Mouse (Mus musculus): ENCODE results near the gene Ajm1. TPM values are rescaled to one million over a fixed set of nuclear protein-coding genes. Genes with fewer than 3 reads are reported as not detected.
"Not testable (repeated sequence)": the region's sequence is repeated elsewhere in the genome, so short reads cannot be mapped to it uniquely, and the experiment has no call there.

Ajm1 gene
- polyA plus RNA-seq, 1 experiment from 2014 or later = 2.9 TPM

DNA sequence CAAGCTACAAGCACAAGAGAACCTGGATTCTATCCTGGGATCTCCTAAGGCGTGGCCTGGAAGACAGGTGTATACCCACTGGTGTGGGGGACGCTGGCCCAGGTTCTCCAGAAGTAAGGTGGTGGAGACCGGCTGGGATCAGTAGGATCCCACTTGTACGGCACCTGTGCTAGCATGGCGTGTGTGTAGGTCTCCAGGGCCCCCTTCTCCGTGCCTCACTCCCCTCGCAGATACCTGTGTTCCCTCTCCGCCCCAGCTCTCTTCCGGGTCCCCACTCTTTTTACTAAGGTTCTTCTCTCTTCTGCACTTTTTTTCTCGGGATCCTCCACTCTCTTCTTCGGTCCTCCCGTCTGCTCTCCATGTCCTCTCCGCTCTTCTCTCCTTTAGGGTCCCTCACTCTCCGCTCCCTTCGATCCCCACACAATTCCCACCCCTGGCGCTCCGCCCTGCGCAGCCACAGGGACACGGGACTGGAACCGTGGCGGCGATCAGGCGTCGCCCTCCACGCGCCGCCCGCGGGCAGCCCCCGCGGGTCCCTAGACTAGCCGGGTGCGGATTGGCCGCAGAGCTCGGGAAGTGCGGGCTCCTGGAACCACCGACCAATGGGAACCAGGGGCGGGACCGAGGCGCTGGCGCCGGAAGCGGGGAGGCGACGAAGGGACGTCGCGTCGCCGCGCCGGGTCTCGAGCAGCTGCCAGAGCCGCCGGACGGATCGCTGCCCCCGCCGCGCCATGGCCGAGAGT lies 24.2 kb downstream of the Ajm1 start, which contains the start of gene Edf1:
Edf1 (plus strand) TSS at position 627 of the 743 bp plus-strand sequence.
- Histone ChIP-seq H3K4me3 (replicated peaks) (peak within 1 kb of the TSS; percentile 98), H3K27ac (peak within 1 kb of the TSS; percentile 83), H3K4me2 (replicated peaks) (peak within 1 kb of the TSS; percentile 91), H3K36me3 (peaks cover 21% of the 10 kb centered on the region), H3K9ac (peak within 1 kb of the TSS; percentile 84), H3K27me3 (replicated peaks) (no peaks in the 10 kb centered on the region), H3K4me1 (replicated peaks) (peaks cover 17% of the 10 kb centered on the region), H3K9me3 (no peaks in the 10 kb centered on the region)
- WGBS = under 1% methylated on average over 61 of the region's 61 CpGs
- peak; percentile 95 for ATAC-seq

DNA sequence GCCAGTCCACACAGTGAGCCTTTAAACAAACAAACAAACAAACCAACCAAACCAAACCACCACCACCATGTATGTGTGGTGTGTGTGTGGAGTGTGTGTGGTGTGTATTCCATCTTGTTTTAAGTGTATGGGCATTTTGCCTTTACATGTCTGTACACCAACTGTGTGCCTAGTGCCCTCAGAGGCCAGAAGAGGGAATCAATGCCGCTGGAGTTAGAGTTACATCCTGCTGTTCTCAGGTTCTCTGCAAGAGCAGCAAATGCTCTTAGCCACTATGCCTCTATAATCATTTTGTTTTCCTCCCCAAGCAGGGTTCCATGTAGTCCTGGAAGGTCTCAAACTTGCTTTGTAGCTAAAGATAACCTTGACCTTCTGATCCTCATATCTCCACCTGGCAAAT lies 25.3 kb downstream of the Ajm1 start:
- Histone ChIP-seq H3K9me3 (no peaks in the 10 kb centered on the region), H3K4me2 (replicated peaks) (peak overlapping the region; percentile 91; the same call in 1 of the 2 replicates), H3K36me3 (peaks cover 10% of the 10 kb centered on the region), H3K4me1 (replicated peaks) (peaks cover 17% of the 10 kb centered on the region), H3K4me3 (replicated peaks) (no peak overlapping the region), H3K9ac (no peak overlapping the region), H3K27me3 (replicated peaks) (no peaks in the 10 kb centered on the region), H3K27ac (no peak overlapping the region)
- WGBS = 70% methylated on average over 1 of the region's 1 CpGs
- no peak for ATAC-seq

DNA sequence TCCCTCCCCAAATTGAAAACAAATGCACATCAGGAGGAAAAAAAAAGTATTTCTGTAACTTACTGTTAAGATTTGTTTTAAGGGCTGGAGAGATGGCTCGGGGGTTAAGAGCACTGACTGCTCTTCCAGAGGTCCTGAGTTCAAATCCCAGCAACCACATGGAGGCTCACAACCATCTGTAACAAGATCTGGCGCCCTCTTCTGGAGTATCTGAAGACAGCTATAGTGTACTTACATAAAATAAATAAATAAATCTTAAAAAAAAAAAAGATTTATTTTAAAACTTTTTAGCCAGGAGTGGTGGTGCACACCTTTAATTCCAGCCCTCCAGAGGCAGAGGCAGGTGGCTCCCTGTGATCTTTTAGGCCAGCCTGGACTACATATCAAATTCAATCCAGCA lies 26.1 kb downstream of the Ajm1 start:
- H3K9ac ChIP-seq; H3K4me2 ChIP-seq (replicated peaks); H3K9me3 ChIP-seq; H3K36me3 ChIP-seq; ATAC-seq; H3K27ac ChIP-seq; H3K4me3 ChIP-seq (replicated peaks); H3K27me3 ChIP-seq (replicated peaks): not testable (repeated sequence)
- peaks cover 17% of the 10 kb centered on the region for H3K4me1 ChIP-seq (replicated peaks)
- whole genome bisulfite sequencing = 47% methylated on average over 2 of the region's 2 CpGs

DNA sequence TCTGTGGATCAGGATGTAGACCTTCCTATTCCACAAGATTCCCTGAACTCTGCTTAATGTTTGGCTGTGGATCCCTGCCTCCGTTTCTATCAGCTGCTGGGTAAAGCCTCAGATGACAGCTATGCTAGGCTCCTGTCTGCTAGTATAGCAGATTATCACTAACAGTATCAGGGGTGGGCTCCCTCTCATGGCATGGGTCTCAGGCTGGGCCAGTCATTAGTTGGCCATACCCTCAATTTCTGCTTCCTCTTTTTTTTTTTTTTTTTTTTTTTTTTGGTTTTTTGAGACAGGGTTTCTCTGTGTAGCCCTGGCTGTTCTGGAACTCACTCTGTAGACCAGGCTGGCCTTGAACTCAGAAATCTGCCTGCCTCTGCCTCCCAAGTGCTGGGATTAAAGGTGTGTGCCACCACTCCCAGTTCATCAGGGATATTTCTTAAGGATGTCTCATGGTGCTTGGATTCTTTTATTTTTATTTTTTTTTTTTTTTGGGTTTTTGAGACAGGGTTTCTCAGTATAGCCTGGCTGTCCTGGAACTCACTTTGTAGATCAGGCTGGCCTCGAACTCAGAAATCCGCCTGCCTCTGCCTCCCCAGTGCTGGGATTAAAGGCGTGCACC lies 28.3 kb downstream of the Ajm1 start:
- not testable (repeated sequence) for H3K4me3 ChIP-seq (replicated peaks); H3K4me1 ChIP-seq (replicated peaks); H3K9me3 ChIP-seq; H3K9ac ChIP-seq; H3K27me3 ChIP-seq (replicated peaks); H3K36me3 ChIP-seq; ATAC-seq; H3K4me2 ChIP-seq (replicated peaks); H3K27ac ChIP-seq
- WGBS = 85% methylated on average over 4 of the region's 4 CpGs

DNA sequence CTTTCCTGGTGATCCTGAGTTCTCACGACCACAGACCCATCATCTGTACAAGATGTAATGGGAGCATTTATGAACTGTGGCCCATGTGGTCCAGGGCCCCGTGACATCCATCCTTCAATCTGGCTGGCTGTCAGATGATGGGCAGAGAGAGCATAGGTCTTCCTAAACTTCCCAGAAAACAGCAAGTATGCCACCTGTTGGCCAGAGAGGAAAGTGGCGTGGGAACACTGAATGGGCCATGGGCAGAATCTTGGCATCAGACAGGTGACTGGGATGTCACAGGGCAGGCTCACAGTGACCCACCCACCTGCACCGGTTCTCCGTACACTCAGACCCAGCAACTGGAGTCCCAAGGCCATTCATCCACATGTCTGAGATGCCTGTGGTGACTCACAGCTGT lies 30.4 kb downstream of the Ajm1 start:
- Histone ChIP-seq H3K4me3 (replicated peaks) (no peak overlapping the region), H3K9ac (no peak overlapping the region), H3K4me1 (replicated peaks) (no peaks in the 10 kb centered on the region), H3K9me3 (no peaks in the 10 kb centered on the region), H3K27ac (no peak overlapping the region), H3K27me3 (replicated peaks) (no peaks in the 10 kb centered on the region), H3K36me3 (no peaks in the 10 kb centered on the region), H3K4me2 (replicated peaks) (no peak overlapping the region)
- WGBS = 35% methylated on average over 5 of the region's 5 CpGs
- ATAC-seq = no peak

DNA sequence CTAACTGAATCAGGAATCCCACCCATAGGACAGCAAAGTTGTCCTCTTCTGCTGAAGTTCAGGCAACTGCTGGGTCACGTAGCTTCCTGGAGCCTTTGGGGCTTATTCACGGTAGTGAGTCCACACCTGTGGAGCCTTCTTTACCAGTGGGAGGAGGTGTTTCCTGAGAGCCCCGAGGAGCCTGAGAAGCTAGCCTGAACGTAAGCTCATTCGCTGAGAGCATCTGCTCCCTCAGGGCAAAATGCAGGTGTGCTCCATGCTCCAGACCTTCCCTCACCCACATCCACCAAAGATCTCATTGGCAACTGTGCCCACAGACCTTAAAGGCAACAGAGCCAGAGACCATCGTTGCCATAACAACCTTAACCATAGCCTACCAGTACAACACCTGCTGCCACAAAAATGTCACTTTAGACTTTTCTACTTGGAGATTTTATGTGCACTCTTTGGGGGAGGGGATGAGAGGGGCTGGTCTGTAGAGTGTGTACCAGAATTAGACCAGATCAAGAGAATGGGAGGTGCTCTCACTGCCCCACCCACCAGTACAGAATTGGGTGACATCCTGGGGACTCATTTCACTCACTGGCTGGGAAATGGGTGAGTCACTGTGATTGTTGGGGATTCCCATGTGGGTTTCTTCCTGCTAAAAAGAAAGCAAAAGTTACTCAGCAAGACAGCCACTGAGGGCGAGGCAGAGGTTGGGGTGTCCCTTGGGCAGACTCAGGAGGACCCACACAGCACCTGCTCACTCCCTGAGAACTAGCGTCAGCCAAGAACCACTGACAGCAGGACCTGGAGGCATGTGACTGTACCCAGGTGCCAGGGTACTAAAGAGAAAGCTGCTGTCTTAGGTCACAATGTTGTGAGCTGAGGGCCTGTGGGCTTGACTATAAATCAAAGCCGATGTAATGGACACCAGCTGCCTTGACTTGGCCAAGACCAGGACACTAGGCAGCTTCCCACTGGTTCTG lies 32.3 kb downstream of the Ajm1 start:
- WGBS = 72% methylated on average over 9 of the region's 9 CpGs
- no peak for ATAC-seq

DNA sequence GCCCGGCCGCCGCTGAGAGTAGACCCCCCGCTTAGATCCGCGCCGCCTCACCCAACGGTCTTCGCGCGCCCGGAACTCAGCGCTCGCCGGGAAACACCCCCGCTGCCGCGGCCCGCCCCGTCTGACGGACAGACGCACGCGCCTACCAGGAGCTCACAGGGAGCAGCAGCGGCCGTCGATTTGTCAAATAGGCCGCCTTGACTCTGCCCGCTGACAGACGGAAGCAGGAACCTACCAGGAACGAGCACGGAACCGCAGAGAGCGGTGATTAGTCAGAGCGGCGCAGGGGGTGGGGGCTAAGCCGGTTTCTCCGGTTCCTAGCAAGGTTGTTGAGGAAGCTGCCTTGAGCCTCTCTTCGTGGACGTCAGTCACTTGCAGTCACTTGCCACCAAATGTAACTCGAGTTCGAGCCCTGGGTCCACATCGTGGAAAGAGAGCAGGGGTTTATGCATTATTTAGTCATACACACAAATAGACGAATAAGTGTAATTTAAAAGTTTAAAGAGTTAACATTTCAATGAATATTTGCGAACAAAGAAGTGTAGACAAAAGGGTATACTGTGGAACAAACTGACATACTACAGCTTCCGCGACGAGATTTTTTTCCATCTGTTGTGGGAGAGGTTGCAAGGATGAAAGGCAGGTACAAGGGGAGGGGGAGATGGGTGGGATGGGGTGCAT lies 34.6 kb downstream of the Ajm1 start, which contains the start of gene Traf2:
Traf2 (minus strand) TSS at position 130 of the 681 bp plus-strand sequence.
- Histone ChIP-seq H3K27me3 (replicated peaks) (no peaks in the 10 kb centered on the region), H3K27ac (peak within 1 kb of the TSS; percentile 75), H3K9ac (peak within 1 kb of the TSS; percentile 73), H3K36me3 (no peaks in the 10 kb centered on the region), H3K4me1 (replicated peaks) (peaks cover 9% of the 10 kb centered on the region), H3K4me2 (replicated peaks) (peak within 1 kb of the TSS; percentile 72), H3K9me3 (no peaks in the 10 kb centered on the region), H3K4me3 (replicated peaks) (peak within 1 kb of the TSS; percentile 71)
- ATAC-seq = peak; percentile 100
- WGBS = 3% methylated on average over 48 of the region's 48 CpGs

More for the DNA sequence above, 32.3 kb downstream of the Ajm1 start:
- H3K4me2 ChIP-seq (replicated peaks) = no peak overlapping the region
- no peaks in the 10 kb centered on the region for H3K36me3 ChIP-seq
- peaks cover 5% of the 10 kb centered on the region for H3K4me1 ChIP-seq (replicated peaks)
- no peak overlapping the region for H3K4me3 ChIP-seq (replicated peaks)
- no peaks in the 10 kb centered on the region for H3K9me3 ChIP-seq
- H3K9ac ChIP-seq = no peak overlapping the region
- H3K27me3 ChIP-seq (replicated peaks) = no peaks in the 10 kb centered on the region
- H3K27ac ChIP-seq = no peak overlapping the region

DNA sequence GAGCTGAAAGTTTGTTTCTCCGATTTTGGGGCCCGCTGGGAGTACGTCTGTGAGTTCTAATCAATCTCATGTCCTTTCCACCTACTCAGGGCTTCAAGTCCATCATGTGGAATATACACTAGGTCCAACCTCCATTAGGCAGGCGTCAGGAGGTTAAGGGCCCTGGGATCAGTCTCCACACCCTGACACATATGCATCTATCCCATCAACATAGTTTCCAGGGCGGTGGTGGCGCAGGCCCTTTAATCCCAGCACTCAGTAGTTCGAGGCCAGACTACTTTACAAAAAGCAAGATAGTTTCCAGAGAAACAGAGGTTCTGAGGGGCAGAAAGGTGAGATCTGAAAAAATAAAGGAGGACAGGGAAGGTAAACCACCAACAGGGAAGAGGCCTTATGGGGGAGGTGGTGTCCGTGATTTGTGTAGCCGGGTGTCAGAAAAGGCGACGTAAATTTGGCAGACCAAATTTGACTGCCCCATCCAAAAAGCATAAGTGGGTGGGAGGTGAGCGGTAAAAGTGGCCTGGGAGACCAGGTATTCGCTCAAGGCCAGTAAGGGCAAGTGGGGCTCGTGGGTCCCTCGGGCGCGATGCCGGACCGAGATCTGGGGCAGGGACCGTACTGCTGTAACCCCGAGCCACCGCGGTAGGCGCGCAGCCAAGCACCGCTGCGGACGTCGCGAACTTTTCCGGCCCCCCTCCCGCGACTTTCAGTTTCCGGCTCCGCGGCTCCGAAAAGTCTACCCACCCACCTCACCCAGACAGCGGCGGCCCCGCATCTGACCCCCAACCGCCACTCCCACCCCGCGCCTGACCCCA lies 35.4 kb downstream of the Ajm1 start:
- Histone ChIP-seq H3K4me2 (replicated peaks) (peak overlapping the region; percentile 72), H3K4me1 (replicated peaks) (peaks cover 12% of the 10 kb centered on the region), H3K9me3 (no peaks in the 10 kb centered on the region), H3K27me3 (replicated peaks) (no peaks in the 10 kb centered on the region), H3K9ac (peak overlapping the region; percentile 73), H3K4me3 (replicated peaks) (peak overlapping the region; percentile 71), H3K27ac (peak overlapping the region; percentile 75), H3K36me3 (no peaks in the 10 kb centered on the region)
- peak; percentile 83 for ATAC-seq
- WGBS = 7% methylated on average over 42 of the region's 43 CpGs

DNA sequence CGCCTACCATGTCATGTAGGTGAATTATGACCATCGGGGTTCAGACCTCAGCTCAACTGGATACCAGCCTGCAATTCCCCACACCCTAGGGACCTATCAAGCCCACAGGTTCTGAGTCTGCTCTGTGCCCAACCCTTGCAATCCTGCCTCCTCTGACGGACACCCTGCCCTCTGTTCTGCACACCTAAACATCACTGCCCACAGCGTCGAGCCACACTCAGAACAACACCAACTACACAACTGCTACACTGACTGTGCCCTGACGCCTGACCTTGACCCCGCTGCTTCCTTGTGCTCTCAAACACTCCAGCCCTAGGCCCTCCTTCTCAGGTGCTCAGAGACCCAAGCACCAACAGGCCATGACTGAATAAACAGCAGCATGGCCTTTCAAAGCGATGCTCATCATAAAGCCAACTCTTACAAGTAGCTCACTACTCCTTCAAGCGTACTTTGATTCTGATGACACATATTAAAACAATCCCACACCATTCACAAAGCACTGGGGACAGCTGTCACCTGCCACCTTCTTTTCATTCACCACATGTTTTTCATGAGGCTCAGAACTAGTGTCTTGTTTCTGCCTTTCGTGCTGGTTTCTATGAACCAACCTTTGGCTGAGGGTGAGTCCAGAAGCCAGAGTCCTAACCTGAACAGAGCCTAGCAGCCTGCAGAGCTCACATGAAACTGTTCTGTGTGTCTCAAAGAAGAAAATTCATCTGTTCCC lies 39.8 kb downstream of the Ajm1 start:
- H3K4me2 ChIP-seq (replicated peaks) = no peak overlapping the region
- 72% methylated on average over 10 of the region's 10 CpGs for WGBS
- no peak overlapping the region for H3K4me3 ChIP-seq (replicated peaks)
- H3K27ac ChIP-seq = no peak overlapping the region
- H3K9ac ChIP-seq = no peak overlapping the region
- peaks cover 7% of the 10 kb centered on the region for H3K36me3 ChIP-seq
- H3K4me1 ChIP-seq (replicated peaks) = peaks cover 12% of the 10 kb centered on the region
- H3K9me3 ChIP-seq = no peaks in the 10 kb centered on the region
- ATAC-seq = no peak
- H3K27me3 ChIP-seq (replicated peaks) = no peaks in the 10 kb centered on the region

DNA sequence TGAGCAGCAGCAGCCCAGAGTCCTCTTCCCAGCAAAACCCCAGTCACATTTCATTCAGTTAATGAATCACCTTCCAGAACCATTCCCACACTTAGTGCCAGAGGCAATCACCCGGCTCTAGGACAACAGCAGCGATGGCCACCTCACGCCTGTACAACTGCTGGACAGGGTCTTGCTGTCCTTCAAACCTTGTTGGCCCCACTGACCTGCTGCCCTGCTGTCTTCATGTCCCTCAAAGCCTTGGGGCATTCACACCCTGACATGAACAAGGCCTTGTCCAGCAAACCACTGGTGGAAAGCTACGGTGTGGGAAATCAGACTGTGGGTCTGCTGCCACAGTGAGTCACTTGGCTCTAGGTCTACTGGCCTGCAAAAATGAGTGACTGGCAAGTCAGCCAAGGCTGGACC lies 41.0 kb downstream of the Ajm1 start:
- no peaks in the 10 kb centered on the region for H3K27me3 ChIP-seq (replicated peaks)
- H3K36me3 ChIP-seq = peaks cover 17% of the 10 kb centered on the region
- ATAC-seq = no peak
- H3K4me2 ChIP-seq (replicated peaks) = no peak overlapping the region
- H3K9ac ChIP-seq = no peak overlapping the region
- H3K4me1 ChIP-seq (replicated peaks) = 0 out of 2 replicates have a peak, but pooled peaks cover 7% of the 10 kb centered on the region
- H3K9me3 ChIP-seq = no peaks in the 10 kb centered on the region
- WGBS = 93% methylated on average over 4 of the region's 4 CpGs
- H3K27ac ChIP-seq = no peak overlapping the region
- H3K4me3 ChIP-seq (replicated peaks) = no peak overlapping the region
